Mouse (Mus musculus): ENCODE results near the gene Slc10a1. TPM values are rescaled to one million over a fixed set of nuclear protein-coding genes. Genes with fewer than 3 reads are reported as not detected.

The Slc10a1 gene
- polyA plus RNA-seq, 1 experiment from 2014 or later: 0.60 TPM

- Histone ChIP-seq H3K9ac (0 out of 2 replicates have a peak overlapping the region, but pooled peaks have one; percentile 29), H3K27me3 (replicated peaks) (no peaks in the 10 kb centered on the region), H3K9me3 (replicated peaks) (no peaks in the 10 kb centered on the region), H3K4me2 (no peak overlapping the region), H3K36me3 (no peaks in the 10 kb centered on the region), H3K4me1 (peaks cover 65% of the 10 kb centered on the region), H3K27ac (peak overlapping the region; percentile 43), H3K4me3 (no peak overlapping the region)
- ATAC-seq: no peak
- WGBS (ENCODE audit: insufficient replicate concordance): 60% methylated on average over 4 of the region's 4 CpGs
Measured at GRCm38 (mm10) chr12:80939165-80939564, 29.3 kb downstream of the Slc10a1 start.

GRCm38 (mm10) chr12:80938642-80939041 lies 29.9 kb downstream of the Slc10a1 start:
- H3K4me2 ChIP-seq: no peak overlapping the region

GRCm38 (mm10) chr12:80937331-80938029 lies 31.0 kb downstream of the Slc10a1 start:
- Histone ChIP-seq H3K27me3 (replicated peaks) (no peaks in the 10 kb centered on the region), H3K36me3 (no peaks in the 10 kb centered on the region), H3K9ac (no peak overlapping the region), H3K9me3 (replicated peaks) (no peaks in the 10 kb centered on the region), H3K4me3 (no peak overlapping the region), H3K4me2 (no peak overlapping the region), H3K27ac (no peak overlapping the region), H3K4me1 (peaks cover 48% of the 10 kb centered on the region)
- whole genome bisulfite sequencing (ENCODE audit: insufficient replicate concordance): 66% methylated on average over 9 of the region's 9 CpGs
- no peak for ATAC-seq

More at GRCm38 (mm10) chr12:80938642-80939041, 29.9 kb downstream of the Slc10a1 start:
- H3K27me3 ChIP-seq (replicated peaks): no peaks in the 10 kb centered on the region
- no peak for ATAC-seq
- peaks cover 60% of the 10 kb centered on the region for H3K4me1 ChIP-seq
- no peak overlapping the region for H3K9ac ChIP-seq
- no peaks in the 10 kb centered on the region for H3K9me3 ChIP-seq (replicated peaks)
- no peaks in the 10 kb centered on the region for H3K36me3 ChIP-seq
- peak overlapping the region; percentile 43 for H3K27ac ChIP-seq
- 53% methylated on average over 5 of the region's 5 CpGs for WGBS (ENCODE audit: insufficient replicate concordance)
- H3K4me3 ChIP-seq: no peak overlapping the region

GRCm38 (mm10) chr12:80936751-80937150 lies 31.8 kb downstream of the Slc10a1 start:
- 66% methylated on average over 2 of the region's 2 CpGs for WGBS (ENCODE audit: insufficient replicate concordance)
- Histone ChIP-seq H3K27me3 (replicated peaks) (no peaks in the 10 kb centered on the region), H3K4me3 (no peak overlapping the region), H3K9me3 (replicated peaks) (no peaks in the 10 kb centered on the region), H3K27ac (no peak overlapping the region), H3K4me2 (no peak overlapping the region), H3K9ac (no peak overlapping the region), H3K36me3 (no peaks in the 10 kb centered on the region), H3K4me1 (peaks cover 42% of the 10 kb centered on the region)
- no peak for ATAC-seq

- 80% methylated on average over 1 of the region's 1 CpGs for WGBS (ENCODE audit: insufficient replicate concordance)
- no peak for ATAC-seq
Measured at GRCm38 (mm10) chr12:80932865-80933264, 35.6 kb downstream of the Slc10a1 start.

GRCm38 (mm10) chr12:80931402-80932140 lies 36.9 kb downstream of the Slc10a1 start:
- ATAC-seq: no peak
- Histone ChIP-seq H3K36me3 (no peaks in the 10 kb centered on the region), H3K4me3 (no peak overlapping the region), H3K4me1 (peaks cover 33% of the 10 kb centered on the region), H3K9me3 (replicated peaks) (no peaks in the 10 kb centered on the region), H3K27me3 (replicated peaks) (no peaks in the 10 kb centered on the region), H3K9ac (no peak overlapping the region), H3K4me2 (no peak overlapping the region), H3K27ac (peak overlapping the region; percentile 26; the same call in 1 of the 2 replicates)
- 64% methylated on average over 3 of the region's 3 CpGs for WGBS (ENCODE audit: insufficient replicate concordance)

More at GRCm38 (mm10) chr12:80932865-80933264, 35.6 kb downstream of the Slc10a1 start:
- Histone ChIP-seq H3K36me3 (no peaks in the 10 kb centered on the region), H3K4me1 (peaks cover 30% of the 10 kb centered on the region), H3K4me2 (no peak overlapping the region), H3K9ac (no peak overlapping the region), H3K27ac (no peak overlapping the region), H3K27me3 (replicated peaks) (no peaks in the 10 kb centered on the region), H3K9me3 (replicated peaks) (no peaks in the 10 kb centered on the region), H3K4me3 (no peak overlapping the region)

- H3K27me3 ChIP-seq (replicated peaks): 0 out of 2 replicates have a peak, but pooled peaks cover under 1% of the 10 kb centered on the region
- H3K4me3 ChIP-seq: no peak overlapping the region
- H3K36me3 ChIP-seq: no peaks in the 10 kb centered on the region
- H3K9me3 ChIP-seq (replicated peaks): no peaks in the 10 kb centered on the region
- peak overlapping the region; percentile 45 for H3K27ac ChIP-seq
- peaks cover 43% of the 10 kb centered on the region for H3K4me1 ChIP-seq
- no peak overlapping the region for H3K4me2 ChIP-seq
- no peak overlapping the region for H3K9ac ChIP-seq
- peak; percentile 89 for ATAC-seq
- 42% methylated on average over 7 of the region's 7 CpGs for WGBS (ENCODE audit: insufficient replicate concordance)
Measured at GRCm38 (mm10) chr12:80930141-80930540, 38.4 kb downstream of the Slc10a1 start.

- Histone ChIP-seq H3K9ac (no peak overlapping the region), H3K36me3 (no peaks in the 10 kb centered on the region), H3K9me3 (replicated peaks) (no peaks in the 10 kb centered on the region), H3K27me3 (replicated peaks) (peaks cover 13% of the 10 kb centered on the region), H3K4me2 (no peak overlapping the region), H3K27ac (peak overlapping the region; percentile 55; the same call in 1 of the 2 replicates), H3K4me1 (peaks cover 43% of the 10 kb centered on the region), H3K4me3 (no peak overlapping the region)
- 51% methylated on average over 3 of the region's 3 CpGs for WGBS (ENCODE audit: insufficient replicate concordance)
- no peak for ATAC-seq
Measured at GRCm38 (mm10) chr12:80928881-80929280, 39.6 kb downstream of the Slc10a1 start.

- Histone ChIP-seq H3K4me1 (peaks cover 47% of the 10 kb centered on the region), H3K36me3 (no peaks in the 10 kb centered on the region), H3K4me2 (no peak overlapping the region), H3K9me3 (replicated peaks) (no peaks in the 10 kb centered on the region), H3K4me3 (no peak overlapping the region), H3K9ac (no peak overlapping the region), H3K27ac (no peak overlapping the region), H3K27me3 (replicated peaks) (peaks cover 26% of the 10 kb centered on the region)
- WGBS (ENCODE audit: insufficient replicate concordance): 69% methylated on average over 1 of the region's 1 CpGs
- no peak for ATAC-seq
Measured at GRCm38 (mm10) chr12:80927518-80927917, 41.0 kb downstream of the Slc10a1 start.

- no peaks in the 10 kb centered on the region for H3K9me3 ChIP-seq (replicated peaks)
- no peak overlapping the region for H3K9ac ChIP-seq
- peaks cover 45% of the 10 kb centered on the region for H3K4me1 ChIP-seq
- peak; percentile 70 for ATAC-seq
- H3K36me3 ChIP-seq: no peaks in the 10 kb centered on the region
- H3K4me2 ChIP-seq: no peak overlapping the region
- H3K27ac ChIP-seq: no peak overlapping the region
- peaks cover 35% of the 10 kb centered on the region for H3K27me3 ChIP-seq (replicated peaks)
- H3K4me3 ChIP-seq: no peak overlapping the region
- 40% methylated on average over 4 of the region's 4 CpGs for WGBS (ENCODE audit: insufficient replicate concordance)
Measured at GRCm38 (mm10) chr12:80926550-80926949, 42.0 kb downstream of the Slc10a1 start.

- H3K36me3 ChIP-seq: no peaks in the 10 kb centered on the region
- no peak overlapping the region for H3K4me2 ChIP-seq
- H3K4me1 ChIP-seq: peaks cover 44% of the 10 kb centered on the region
- no peak overlapping the region for H3K4me3 ChIP-seq
- H3K27ac ChIP-seq: no peak overlapping the region
- H3K9me3 ChIP-seq (replicated peaks): no peaks in the 10 kb centered on the region
- no peak for ATAC-seq
- peaks cover 41% of the 10 kb centered on the region for H3K27me3 ChIP-seq (replicated peaks)
- WGBS (ENCODE audit: insufficient replicate concordance): 68% methylated on average over 7 of the region's 7 CpGs
- no peak overlapping the region for H3K9ac ChIP-seq
Measured at GRCm38 (mm10) chr12:80925919-80926318, 42.6 kb downstream of the Slc10a1 start.

GRCm38 (mm10) chr12:80924205-80924604 lies 44.3 kb downstream of the Slc10a1 start:
- H3K4me1 ChIP-seq: peaks cover 28% of the 10 kb centered on the region
- no peak for ATAC-seq
- H3K27me3 ChIP-seq (replicated peaks): peaks cover 50% of the 10 kb centered on the region
- H3K9ac ChIP-seq: no peak overlapping the region
- no peak overlapping the region for H3K4me3 ChIP-seq
- H3K36me3 ChIP-seq: no peaks in the 10 kb centered on the region
- H3K4me2 ChIP-seq: no peak overlapping the region
- 64% methylated on average over 3 of the region's 3 CpGs for WGBS (ENCODE audit: insufficient replicate concordance)
- no peaks in the 10 kb centered on the region for H3K9me3 ChIP-seq (replicated peaks)
- H3K27ac ChIP-seq: no peak overlapping the region

All from liver, embryonic 12.5 days (tissue).